Mouse (Mus musculus) stomach, postnatal 0 days (tissue): ENCODE data around the gene Nr6a1. TPM values are rescaled to one million over a fixed set of nuclear protein-coding genes. Genes with fewer than 3 reads are reported as not detected.

ENCODE experiments used
- ATAC-seq: fragments of 200-750 bp; cut with Nextera tagmentation; 2 replicates; pipeline ENCODE4 v1.8.0; 2017; ENCODE audit not compliant: low FRiP score, low TSS enrichment
- DNase-seq: peaks from one replicate; pipeline ENCODE4 v3.0.0-alpha.2; 2016; ENCODE audit warnings: low spot score
- H3K27ac ChIP-seq: fragments of 300-500 bp; sonication (generic); replicated peaks from 2 replicates; pipeline ENCODE4 v1.5.1; 2014; ENCODE audit warnings: mild to moderate bottlenecking, control low read depth
- H3K27me3 ChIP-seq: fragments of 300-500 bp; sonication (generic); 2 replicates; pipeline ENCODE4 v1.6.1; 2014; ENCODE audit warnings: low read length; ENCODE audit not compliant: control insufficient read depth, insufficient read depth
- H3K36me3 ChIP-seq: fragments of 300-500 bp; sonication (generic); 2 replicates; pipeline ENCODE4 v1.6.1; 2014; ENCODE audit warnings: low read length, mixed read lengths; ENCODE audit not compliant: control insufficient read depth, insufficient read depth
- H3K4me1 ChIP-seq: fragments of 300-500 bp; sonication (generic); replicated peaks from 2 replicates; pipeline ENCODE4 v1.6.1; 2014; ENCODE audit warnings: antibody characterized with exemption; ENCODE audit not compliant: control insufficient read depth, insufficient read depth
- H3K4me2 ChIP-seq: fragments of 300-500 bp; sonication (generic); replicated peaks from 2 replicates; pipeline ENCODE4 v1.6.1; 2014; ENCODE audit warnings: low read depth, mild to moderate bottlenecking, control low read depth, moderate library complexity
- H3K4me3 ChIP-seq: fragments of 300-500 bp; sonication (generic); 2 replicates; pipeline ENCODE4 v1.5.1; 2014; ENCODE audit warnings: low read depth, low read length, control low read depth
- H3K9ac ChIP-seq: fragments of 300-500 bp; sonication (generic); 2 replicates; pipeline ENCODE4 v1.6.1; 2014; ENCODE audit warnings: mild to moderate bottlenecking, low read length, control low read depth, mixed read lengths
- H3K9me3 ChIP-seq: fragments of 300-500 bp; sonication (generic); 2 replicates; pipeline ENCODE4 v1.6.1; 2016; ENCODE audit warnings: low read length; ENCODE audit not compliant: control insufficient read depth
- CTCF ChIP-seq: IDR thresholded peaks from 2 replicates; pipeline ENCODE4 v1.5.1; 2016; ENCODE audit warnings: antibody characterized with exemption, low read depth, mild to moderate bottlenecking, moderate library complexity
- EP300 ChIP-seq: optimal IDR thresholded peaks from 2 replicates; pipeline ENCODE3; 2016; ENCODE audit warnings: antibody characterized with exemption
- WGBS: fragments of 180-500 bp; shearing (Covaris S2); extraction: QIAGEN DNeasy Blood & Tissue Kit; methylation state at CpG from one replicate; pipeline ENCODE4 v1.1.7; 2014; 5-methylcytosine and 5-hydroxymethylcytosine counted together
- polyA plus RNA-seq: library from polyadenylated mRNA; unstranded; fragments of >200 nt; fragmentation: Nextera tagmentation; extraction: Ambion mirVana; gene quantifications from 2 replicates; pipeline ENCODE4 v1.2.1, GENCODE M21; 2015

Gene Nr6a1
- polyA plus RNA-seq, 1 experiment from 2014 or later: 0.59 TPM

- DNase-seq: peak; percentile 48
- WGBS: 2% methylated on average over 75 of the region's 75 CpGs
- Histone ChIP-seq H3K4me1 (0 out of 2 replicates have a peak, but pooled peaks cover 3% of the 10 kb centered on the region), H3K4me2 (peak overlapping the region; percentile 35; the same call in 1 of the 2 replicates), H3K9ac (no peak overlapping the region), H3K9me3 (no peaks in the 10 kb centered on the region), H3K27me3 (peaks cover 3% of the 10 kb centered on the region; the same call in 1 of the 2 replicates), H3K4me3 (peak overlapping the region; percentile 21), H3K36me3 (no peaks in the 10 kb centered on the region), H3K27ac (no peak overlapping the region)
- no peak for TF ChIP-seq CTCF
- no peak for TF ChIP-seq EP300
- peak; percentile 18; the same call in 1 of the 2 replicates for ATAC-seq
Observed at GRCm38 (mm10) chr2:38710304-38711241, 216.9 kb downstream of the Nr6a1 start.

- H3K9me3 ChIP-seq: no peaks in the 10 kb centered on the region
- H3K4me3 ChIP-seq: no peak overlapping the region
- DNase-seq: peak; percentile 26
- no peak for TF ChIP-seq EP300
- TF ChIP-seq CTCF: no peak
- H3K27ac ChIP-seq: no peak overlapping the region
- H3K27me3 ChIP-seq: peaks cover 3% of the 10 kb centered on the region; the same call in 1 of the 2 replicates
- no peak; the same call in 1 of the 2 replicates for ATAC-seq
- 0 out of 2 replicates have a peak, but pooled peaks cover 3% of the 10 kb centered on the region for H3K4me1 ChIP-seq
- H3K36me3 ChIP-seq: no peaks in the 10 kb centered on the region
- H3K4me2 ChIP-seq: 0 out of 2 replicates have a peak overlapping the region, but pooled peaks have one; percentile 14
- no peak overlapping the region for H3K9ac ChIP-seq
- WGBS: 23% methylated on average over 12 of the region's 12 CpGs
Observed at GRCm38 (mm10) chr2:38708907-38709688, 218.4 kb downstream of the Nr6a1 start.

GRCm38 (mm10) chr2:38706661-38707060, 220.8 kb downstream of the Nr6a1 start:
- peaks cover 3% of the 10 kb centered on the region; the same call in 1 of the 2 replicates for H3K27me3 ChIP-seq
- no peak overlapping the region for H3K27ac ChIP-seq
- H3K4me1 ChIP-seq: 0 out of 2 replicates have a peak, but pooled peaks cover 3% of the 10 kb centered on the region
- no peak for TF ChIP-seq EP300
- TF ChIP-seq CTCF: no peak; the same call in 1 of the 2 replicates
- H3K4me2 ChIP-seq: no peak overlapping the region
- WGBS: 39% methylated on average over 6 of the region's 6 CpGs
- no peak overlapping the region for H3K9ac ChIP-seq
- ATAC-seq (no peak), DNase-seq (no peak)
- H3K4me3 ChIP-seq: no peak overlapping the region
- H3K9me3 ChIP-seq: no peaks in the 10 kb centered on the region
- no peaks in the 10 kb centered on the region for H3K36me3 ChIP-seq

GRCm38 (mm10) chr2:38705036-38705435, 222.5 kb downstream of the Nr6a1 start:
- no peaks in the 10 kb centered on the region for H3K9me3 ChIP-seq
- H3K9ac ChIP-seq: no peak overlapping the region
- H3K4me1 ChIP-seq: no peaks in the 10 kb centered on the region
- ATAC-seq (no peak), DNase-seq (no peak)
- H3K36me3 ChIP-seq: no peaks in the 10 kb centered on the region
- H3K4me2 ChIP-seq: no peak overlapping the region
- H3K27me3 ChIP-seq: no peaks in the 10 kb centered on the region; the same call in 1 of the 2 replicates
- H3K4me3 ChIP-seq: no peak overlapping the region
- TF ChIP-seq EP300 (no peak), CTCF (no peak)
- 57% methylated on average over 4 of the region's 4 CpGs for WGBS
- no peak overlapping the region for H3K27ac ChIP-seq

- Histone ChIP-seq H3K4me1 (no peaks in the 10 kb centered on the region), H3K9me3 (no peaks in the 10 kb centered on the region), H3K27ac (no peak overlapping the region), H3K4me2 (no peak overlapping the region), H3K9ac (no peak overlapping the region), H3K36me3 (no peaks in the 10 kb centered on the region), H3K4me3 (no peak overlapping the region), H3K27me3 (no peaks in the 10 kb centered on the region; the same call in 1 of the 2 replicates)
- 72% methylated on average over 9 of the region's 9 CpGs for WGBS
- ATAC-seq: no peak
- DNase-seq: no peak
- TF ChIP-seq CTCF (no peak), EP300 (no peak)
Observed at GRCm38 (mm10) chr2:38704336-38704735, 223.2 kb downstream of the Nr6a1 start.
